Mouse (Mus musculus): ENCODE measurements at regions not wholly inside any gene's neighbourhood (a gene's known extent, or its start where the extent isn't known, plus 50 kb on each side); places are given as distances from the start of the nearest gene placed in this dataset.

DNA sequence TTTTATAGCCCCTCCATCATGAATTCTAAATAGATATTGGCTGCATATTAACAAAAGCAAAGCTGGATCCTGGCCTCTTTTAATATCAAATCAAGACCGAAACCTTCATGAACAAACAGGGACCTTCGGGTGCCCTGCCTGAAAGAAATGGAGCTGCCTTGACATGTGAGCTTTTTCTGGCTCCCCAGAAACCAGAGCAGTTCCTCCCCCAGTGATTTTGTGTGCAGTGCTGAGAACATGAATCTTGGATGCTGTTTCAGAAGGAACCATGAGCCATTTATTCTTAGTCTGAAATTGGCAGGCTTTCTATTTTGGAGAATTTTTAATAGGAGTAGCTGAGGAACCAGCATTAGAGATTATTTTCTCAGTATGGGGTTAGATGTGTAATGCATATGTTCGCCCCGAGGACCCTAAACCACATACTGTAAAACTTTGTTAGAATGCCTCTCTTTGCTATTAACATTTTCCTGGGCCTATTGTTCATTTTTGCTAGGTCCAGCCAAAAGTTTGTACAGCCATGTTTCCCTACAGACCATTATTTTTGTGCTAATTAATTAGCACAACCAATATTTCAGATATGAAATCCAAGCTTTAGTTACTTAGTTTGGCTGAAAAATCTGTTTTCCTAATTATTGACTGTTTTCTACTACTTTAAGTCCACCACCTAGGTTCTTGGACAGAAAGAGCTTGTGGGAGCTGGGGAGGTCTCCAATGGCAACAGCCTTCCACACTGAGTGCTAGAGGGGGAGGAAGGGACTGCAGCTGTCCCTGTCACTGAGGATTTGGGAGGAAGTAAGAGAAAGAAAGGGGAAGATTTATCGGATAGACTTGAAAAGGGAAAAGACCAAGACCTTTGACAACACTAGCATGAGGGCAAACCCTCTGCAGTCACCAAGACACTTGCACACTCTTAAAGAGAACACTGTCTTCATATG lies 613.0 kb downstream of the Nfib start:
- DNase-seq (ENCODE audit: low spot score in 2 of 2), result no peak

DNA sequence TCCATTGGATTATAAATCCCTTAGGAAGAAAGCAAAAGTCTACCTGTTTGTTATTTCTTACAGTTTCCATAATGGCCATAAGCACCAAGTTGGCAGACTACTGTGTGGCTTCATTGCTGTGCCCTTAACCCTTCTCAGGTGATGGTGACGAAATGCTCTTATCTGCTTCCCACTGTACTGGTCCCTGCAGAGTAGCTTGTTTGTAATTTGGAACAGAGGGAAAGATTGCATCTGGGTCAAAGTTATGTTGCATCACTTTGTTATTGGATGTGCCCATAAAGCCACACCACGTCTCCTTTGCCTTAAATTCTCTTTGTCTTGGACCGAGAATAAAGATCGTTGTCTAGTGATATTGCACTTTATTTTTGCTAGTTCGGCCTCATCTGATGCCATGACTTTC lies 615.9 kb downstream of the Nfib start:
- no peak for DNase-seq (ENCODE audit: low spot score in 2 of 2)

DNA sequence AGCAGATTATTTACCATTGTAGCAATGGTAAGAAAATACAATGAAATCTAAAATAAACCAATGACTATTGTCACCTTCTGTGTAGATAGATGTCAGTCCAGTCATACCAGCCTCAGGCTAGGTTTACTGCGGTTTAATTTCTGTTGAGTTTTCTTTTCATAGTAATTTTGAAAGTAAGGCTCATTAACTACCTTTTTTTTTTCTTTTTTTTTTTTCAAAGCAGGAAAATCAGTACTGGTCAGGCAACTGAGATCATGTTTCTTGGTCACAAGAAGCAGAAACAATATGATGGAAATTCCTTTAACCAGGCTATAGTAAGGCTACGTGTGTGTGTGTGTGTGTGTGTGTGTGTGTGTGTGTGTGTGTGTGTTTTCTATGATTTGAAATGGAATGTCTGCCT lies 622.0 kb downstream of the Nfib start:
- DNase-seq (ENCODE audit: low spot score in 2 of 2), result no peak

DNA sequence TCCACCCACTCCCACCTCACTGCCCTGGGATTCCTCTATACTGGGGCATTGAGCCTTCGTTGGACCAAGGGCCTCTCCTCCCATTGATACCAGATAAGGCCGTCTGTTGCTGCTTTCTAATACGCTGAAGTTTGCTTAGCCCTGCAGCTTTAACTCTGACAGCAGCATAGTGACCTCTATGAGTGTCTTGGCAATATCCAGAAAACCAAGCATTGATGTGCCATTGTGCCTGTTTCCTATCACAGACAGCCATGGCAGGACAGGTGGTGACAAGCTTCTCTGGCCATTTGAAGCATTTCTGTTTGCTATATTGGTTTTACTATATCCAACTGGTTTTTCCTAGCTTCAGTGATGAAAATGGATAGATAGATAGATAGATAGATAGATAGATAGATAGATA lies 625.4 kb upstream of the Mpdz start:
- no peak for DNase-seq (ENCODE audit: low spot score in 2 of 2)

DNA sequence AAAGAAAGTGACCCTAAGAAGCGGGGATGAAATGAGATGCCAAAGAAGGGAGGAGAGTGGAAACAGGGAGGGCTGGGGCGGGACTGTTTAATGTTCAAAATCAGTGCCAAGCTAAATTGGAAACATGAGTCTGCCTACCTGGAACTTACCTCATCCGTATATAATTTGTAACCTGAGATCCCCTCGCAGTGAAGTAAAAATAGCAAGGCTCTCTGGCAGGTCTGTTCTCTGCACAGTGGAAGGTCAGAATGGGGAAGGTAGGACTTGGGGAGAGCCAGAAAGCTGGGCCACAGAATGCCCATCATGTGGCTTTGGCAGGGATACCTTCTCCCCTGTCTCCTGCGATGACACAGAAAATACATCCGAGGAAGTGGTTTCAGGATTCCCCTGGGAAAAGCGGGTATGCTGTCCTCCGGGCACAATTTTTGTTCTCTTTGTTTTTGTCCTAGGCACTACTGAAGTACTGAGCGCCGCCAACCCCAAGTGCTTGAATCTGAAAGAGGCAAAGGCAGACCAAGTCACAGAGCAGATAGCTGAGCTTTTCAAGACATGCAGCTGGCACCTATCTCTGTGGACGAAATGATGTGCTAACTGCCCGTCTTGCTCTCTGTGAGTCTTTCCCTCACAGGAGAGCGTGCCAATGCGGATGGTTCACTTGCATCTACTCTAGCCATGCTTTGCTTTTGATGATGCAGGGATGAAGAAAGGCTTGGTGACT lies 623.2 kb upstream of the Mpdz start:
- DNase-seq (ENCODE audit: low spot score in 2 of 2), result no peak

DNA sequence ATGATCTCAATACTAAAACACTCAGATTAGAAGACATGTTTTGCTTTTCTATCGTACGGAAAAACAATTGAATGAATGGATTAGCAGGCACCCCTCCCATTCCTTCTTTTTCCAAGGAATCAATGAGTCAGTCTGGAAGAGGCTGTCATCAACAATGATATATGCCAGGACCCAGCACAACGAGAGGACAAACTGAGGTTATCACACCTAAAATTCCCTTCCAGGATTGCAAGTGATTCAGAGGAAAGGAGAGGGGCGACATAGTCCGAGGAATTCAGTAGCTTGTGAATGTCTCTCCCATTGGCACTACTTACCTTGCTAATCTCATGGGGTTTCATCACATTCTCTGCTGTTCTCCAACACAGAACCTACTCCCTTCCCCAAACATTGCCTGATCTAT lies 620.1 kb upstream of the Mpdz start:
- no peak for DNase-seq (ENCODE audit: low spot score in 2 of 2)

DNA sequence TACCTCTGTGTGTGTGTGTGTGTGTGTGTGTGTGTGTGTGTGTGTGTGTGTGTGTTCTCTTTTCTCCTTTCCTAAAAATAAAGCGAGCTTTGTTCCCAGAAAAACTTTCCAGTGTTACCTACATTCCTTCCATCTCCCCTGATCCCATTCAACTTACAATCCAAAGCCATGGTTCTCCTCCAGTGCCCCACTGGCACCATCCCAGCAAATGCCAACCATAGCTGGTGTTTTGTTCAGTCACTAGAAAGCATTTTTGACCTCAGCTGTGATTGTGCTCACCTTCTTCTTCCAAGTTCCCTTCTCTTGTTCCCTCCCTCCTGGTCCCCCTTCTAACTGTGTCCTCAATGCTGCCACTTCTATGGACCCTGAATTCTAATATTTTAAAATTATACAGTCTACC lies 614.1 kb upstream of the Mpdz start:
- DNase-seq (ENCODE audit: low spot score in 2 of 2), result no peak

DNA sequence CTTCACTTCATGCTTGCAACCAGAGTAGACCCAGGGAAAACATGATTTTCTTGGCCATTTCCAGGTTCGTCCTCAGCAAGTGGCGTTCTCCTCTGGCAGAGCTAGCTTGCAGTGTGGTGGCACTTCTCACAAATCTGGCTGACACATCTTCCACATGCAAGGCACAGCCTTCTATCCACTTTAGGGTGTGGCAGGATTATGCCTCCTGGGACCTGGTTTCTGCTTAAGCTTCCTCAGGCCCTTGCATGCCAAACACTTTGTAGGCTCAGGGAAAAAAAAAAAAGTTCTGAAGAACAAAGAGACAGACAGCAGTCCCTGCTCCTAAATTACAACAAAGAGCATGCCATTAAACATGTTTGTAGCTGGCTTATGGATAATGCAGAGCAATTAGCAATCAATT lies 605.6 kb upstream of the Mpdz start:
- DNase-seq (ENCODE audit: low spot score in 2 of 2), result no peak

DNA sequence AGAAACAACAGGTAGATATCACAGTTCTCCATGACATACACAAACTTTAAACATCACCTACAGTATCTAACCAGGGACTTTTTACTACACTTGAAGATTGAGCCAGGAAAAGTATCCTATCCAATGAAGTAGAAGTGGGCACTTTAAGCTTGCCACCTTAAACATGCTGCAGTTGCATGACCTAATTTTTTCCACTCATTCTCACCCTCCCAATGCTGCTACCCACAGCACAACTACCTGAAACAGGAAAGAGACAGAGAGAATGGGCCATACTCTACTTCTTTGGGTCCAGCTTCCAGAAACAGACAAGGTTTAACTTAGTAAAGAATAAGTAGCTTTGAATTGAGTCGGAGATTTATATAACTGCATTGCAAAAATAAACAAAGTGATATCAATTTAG lies 594.9 kb upstream of the Mpdz start:
- no peak for DNase-seq (ENCODE audit: low spot score in 2 of 2)

DNA sequence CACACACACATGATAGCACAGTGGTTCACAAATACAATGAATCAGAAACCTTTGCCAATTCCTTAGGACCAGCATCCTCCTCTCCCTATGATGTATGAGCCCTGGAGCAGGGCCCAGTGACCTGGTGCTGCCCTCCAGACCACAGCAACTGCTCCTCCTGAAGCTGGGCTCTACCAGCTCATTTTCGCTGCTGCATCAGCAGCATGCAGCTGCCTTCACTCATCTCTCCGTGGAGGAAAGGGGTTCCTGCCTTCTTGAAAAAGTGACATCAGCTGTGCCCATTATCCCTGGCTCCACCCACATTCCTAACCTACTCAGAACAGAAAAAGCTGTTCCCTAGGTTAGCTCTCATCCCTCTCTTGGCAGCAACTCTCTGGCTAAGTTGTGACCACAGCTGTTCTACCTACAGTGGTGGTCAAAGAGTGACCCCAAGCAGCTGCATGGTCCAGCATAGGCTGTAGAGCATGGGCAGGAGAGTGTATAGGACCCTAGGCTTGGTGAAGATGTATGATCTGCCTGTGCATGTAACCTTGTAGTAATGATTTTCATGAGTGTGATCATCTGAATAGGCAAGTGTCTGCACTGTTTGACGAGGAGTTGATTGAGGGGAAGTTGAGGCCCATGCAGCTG lies 592.6 kb upstream of the Mpdz start:
- DNase-seq (ENCODE audit: low spot score in 2 of 2), result no peak

DNA sequence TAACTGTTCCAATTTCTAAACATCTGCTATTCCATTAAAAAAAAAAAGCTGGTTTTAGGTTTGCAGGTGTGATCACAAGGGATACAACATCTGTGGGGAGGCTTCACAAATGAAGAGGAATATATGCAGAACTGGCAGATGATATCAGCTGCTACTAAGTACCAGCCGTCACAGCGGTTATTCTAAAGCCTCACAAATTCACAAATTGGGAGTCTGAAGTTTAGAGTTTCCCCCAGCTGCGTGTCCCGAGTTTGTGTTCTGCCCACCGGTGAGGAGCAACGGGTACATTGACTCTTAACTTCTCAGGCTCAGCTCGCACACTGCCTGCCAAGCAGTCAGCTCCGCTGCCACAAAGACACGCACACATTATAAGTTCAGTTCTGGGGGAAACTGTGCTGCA lies 586.6 kb upstream of the Mpdz start:
- DNase-seq (ENCODE audit: low spot score in 2 of 2), result no peak

DNA sequence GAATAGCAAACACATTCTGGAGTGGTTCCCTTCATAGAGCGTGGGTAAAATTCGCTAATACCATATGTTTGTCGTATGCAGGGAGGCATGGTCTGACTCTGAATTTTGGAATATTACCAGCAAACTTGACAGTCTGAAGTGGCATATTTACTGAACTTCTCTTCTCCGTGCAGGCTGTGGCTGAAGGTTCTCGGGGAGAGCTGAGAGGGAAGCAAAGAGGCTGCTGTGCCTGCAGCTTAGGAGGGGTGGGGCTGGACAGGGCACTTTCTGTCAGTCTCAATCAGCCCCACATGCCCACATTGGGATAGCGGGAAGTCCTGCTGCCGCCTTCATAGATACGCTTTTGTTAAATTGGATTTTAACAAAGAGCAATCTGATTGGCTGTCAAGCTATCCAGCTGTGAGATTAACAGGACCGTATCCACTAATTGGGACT lies 584.8 kb upstream of the Mpdz start:
- DNase-seq (ENCODE audit: low spot score in 2 of 2), result no peak

DNA sequence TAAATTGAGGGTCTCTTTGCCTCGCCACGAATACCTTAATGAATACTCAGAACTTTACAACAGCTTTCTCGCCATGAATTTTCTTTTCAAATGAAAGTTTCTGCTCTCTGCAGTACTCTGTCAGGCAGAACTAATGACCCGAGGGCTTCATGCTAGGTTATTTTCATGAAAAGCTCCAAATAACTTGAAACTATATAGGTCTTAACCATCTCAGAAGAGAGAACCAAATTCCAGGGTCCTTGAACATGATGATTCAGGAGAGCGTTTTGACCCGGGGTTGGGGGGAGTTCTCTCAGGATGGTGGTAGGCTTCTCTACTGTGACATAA lies 558.8 kb upstream of the Mpdz start:
- DNase-seq (ENCODE audit: low spot score in 2 of 2), result no peak

DNA sequence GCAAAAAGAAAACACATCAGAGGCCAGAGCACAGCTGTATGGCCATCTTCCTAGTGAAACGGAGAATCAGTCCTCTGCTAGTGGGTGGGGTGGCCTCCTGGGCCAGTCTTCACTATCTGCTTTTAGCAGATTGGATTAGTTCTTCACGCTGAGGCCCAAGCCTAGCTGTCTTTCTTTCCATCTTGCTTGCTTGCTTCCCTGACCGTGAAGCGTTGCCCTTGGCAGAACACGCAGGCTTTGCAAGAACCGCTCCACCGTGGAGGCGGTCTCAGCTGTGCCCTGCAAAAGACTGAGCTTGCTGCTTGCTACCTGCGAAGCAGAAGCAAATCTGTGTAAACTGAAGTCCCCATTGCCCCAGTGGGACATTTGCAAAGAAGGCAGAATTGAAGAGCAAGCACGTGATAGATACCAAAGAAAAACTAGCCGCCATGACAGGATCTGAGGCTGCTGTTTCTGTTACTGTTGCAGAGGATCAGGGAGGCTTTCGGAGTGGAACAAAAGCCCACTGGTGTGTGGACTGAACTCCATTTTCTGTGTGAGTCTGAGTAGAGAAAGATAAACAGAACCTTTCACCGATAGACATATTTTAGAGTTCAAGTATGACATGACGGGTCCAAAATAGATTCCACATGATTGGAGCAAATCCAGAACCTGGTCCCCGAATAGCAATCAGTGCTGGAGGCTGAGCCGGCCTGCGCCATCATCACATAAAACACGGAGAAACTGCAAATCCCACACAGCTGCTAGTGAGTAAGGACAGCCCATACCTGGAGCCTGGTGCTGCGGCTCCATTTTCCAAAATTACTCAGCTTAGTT lies 558.2 kb upstream of the Mpdz start:
- DNase-seq (ENCODE audit: low spot score in 2 of 2), result no peak

DNA sequence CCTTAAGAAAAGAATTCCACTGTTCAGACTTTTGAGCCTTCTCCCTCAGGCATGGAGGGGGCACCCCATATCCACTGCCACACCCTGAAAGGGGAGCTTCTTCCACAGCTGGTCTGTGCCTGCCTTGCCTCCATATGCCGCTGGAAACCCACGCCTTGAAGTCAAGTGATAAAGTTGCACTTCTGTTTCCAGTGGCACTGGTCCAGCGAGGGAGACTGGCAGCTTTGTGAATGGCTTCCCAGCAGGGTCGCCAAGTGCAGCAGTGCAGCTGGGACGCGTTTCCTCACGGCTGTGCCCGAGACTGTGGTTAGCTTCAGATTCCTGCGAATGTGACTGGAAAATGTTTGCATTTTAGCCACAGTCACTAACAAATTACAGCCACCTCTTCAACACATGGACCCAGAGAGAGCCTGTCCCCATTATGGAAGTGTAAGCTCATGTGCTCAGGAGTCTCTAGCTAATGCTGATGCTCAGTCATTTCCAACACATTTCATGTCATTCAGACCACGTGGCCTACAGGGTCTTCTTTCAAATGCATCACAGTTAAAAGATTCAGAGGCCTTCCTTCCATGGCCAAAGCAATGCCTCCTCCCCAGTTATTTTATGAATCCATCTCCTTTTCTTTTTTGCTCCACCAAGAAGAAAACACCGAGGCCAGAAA lies 557.2 kb upstream of the Mpdz start:
- no peak for DNase-seq (ENCODE audit: low spot score in 2 of 2)

DNA sequence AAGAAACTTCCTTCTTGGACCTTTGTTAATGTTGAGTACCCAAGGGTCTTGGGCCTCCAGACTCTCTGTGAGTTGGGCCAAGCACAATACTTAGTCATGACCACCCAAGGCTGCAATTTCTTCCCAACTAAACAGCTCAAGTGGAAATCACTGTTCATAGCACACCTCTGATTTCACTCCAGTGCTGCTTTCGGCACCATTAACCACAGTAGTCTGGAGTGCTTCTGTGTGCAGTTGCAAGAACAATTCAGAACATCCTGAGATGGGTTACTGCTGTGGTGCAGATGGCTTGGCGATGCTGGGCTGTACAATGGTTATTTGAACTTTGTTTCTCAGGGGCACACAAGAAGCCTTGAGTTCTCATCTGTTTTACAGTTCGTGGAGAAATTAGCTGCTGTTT lies 556.5 kb upstream of the Mpdz start:
- DNase-seq (ENCODE audit: low spot score in 2 of 2), result no peak

DNA sequence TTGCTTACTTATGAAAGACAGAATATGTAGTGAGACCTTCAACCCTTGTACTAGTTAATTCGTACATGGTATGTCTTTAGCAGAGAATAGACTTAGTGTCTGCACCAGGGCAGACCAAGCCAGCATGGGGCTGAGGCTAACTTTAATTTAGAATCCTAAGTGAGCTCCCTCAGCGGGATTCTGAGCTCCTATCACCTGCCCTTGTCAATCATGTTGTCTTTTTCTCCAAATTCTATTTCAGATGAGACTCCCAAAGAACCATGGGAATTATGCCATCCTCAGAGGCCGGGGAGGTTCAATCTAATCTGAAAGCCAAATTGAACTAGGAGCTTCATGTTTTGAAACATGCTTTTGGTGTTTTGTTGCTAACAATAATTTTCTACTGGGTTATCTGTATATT lies 553.8 kb upstream of the Mpdz start:
- DNase-seq (ENCODE audit: low spot score in 2 of 2), result no peak

DNA sequence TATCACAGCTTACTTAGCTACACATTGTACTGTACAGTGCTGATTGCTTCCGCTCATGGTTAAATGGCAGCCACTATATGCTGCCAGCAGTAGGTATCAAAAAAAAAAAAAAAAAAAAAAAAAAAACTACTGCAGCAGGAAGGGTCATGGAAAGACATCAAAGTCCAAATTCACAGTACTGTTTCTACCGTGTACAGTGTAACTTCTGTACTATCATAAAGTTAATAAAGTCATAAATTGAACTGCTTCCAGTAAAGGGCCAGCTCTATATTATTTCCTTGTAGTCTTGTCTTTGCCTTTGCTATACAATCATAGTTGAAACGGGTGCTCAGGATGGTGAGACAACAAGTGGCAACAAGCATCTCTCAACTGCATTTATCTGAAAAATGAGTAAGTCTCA lies 552.6 kb upstream of the Mpdz start:
- DNase-seq (ENCODE audit: low spot score in 2 of 2), result no peak

DNA sequence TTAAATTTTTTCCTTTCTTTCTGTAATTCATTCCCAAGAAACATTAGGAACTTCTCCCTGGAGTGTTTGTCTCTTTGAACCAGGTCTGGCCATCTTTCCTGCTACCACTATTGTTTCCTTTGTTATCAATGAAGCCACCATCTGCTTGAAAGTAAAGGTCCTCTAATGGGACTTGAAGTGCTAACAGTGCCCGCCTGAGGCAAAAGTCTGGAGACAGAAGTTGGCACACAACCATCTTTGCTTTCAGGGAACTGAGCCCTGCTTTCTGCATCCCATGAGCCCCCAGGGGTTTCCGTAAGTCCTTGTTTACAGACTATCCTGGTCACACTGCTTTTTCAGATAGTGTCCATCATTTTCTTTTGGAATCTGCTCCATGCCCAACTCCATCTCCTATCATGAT lies 546.2 kb upstream of the Mpdz start:
- no peak for DNase-seq (ENCODE audit: low spot score in 2 of 2)

DNA sequence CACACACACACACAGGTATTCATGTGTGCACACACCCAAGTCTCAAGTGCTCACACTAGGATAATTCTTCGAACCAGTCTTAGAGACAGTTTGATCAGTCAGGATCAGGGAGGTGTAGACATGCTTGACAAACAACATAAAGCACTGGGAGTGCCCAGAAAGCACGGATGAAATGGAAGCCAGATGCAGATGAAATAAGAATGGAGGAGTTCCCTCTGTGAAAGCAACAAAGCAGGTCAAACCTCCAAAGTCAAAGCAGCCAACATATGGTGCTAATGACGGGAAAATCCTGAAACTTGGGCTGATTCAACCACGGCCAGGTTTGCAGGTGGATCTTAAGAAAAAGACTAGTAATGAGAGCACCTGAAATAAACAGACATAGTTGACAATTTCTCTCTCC lies 544.0 kb upstream of the Mpdz start:
- DNase-seq (ENCODE audit: low spot score in 2 of 2), result no peak

DNA sequence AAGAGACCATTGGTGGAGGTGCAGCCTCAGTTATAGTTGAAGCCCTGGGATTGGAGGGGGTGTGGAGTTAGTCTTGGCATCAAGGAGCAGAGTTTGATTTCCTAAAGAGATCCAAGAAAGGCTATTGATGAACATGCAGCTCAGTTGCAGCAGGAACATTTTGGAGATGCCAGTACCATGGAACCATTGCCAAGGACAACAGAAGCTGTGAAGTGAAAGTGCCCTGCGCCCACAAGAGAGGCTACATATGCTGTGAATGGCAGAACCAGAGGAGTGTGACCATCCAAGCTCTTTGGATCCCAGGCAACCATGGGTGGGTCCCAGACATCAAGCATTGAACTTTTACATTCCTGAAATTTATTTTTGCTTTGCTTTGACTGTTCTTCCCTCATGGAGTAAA lies 539.2 kb upstream of the Mpdz start:
- DNase-seq (ENCODE audit: low spot score in 2 of 2), result no peak
